Mouse (Mus musculus): ENCODE measurements at regions not wholly inside any gene's neighbourhood (a gene's known extent, or its start where the extent isn't known, plus 50 kb on each side); places are given as distances from the start of the nearest gene placed in this dataset.

DNA sequence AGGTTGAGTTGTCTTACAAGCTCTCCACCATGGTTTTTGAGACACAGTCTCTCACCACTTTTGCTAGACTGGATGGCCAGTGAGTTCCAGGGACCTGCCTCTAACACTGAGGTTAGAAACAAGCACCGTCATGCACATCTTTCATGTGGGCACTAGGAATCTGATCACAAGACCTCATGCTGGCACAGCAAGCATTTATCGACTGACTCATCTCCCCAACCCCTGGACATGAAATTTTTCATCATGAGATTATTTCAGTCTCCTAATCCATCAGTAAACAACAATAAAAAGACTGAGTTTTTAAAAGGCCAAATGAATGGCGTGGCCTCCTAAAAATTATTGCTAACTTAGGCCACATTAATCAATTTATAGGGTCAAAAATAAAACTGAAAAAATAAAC, 210.0 kb upstream of the Zmiz1 start:
- TF ChIP-seq CTCF (IDR thresholded peaks at IDR 0.05; ENCODE audit: borderline replicate concordance, extremely low read depth, insufficient read depth, insufficient read length) (no peak), POLR2A (IDR thresholded peaks at IDR 0.05; ENCODE audit: borderline replicate concordance, extremely low read depth, insufficient read depth, insufficient read length, poor library complexity, severe bottlenecking) (no peak)

All from brain, embryonic 14.5 days (tissue).